Mouse (Mus musculus) gastrocnemius, postnatal 10 days (tissue): ENCODE results near the gene Gpc6. TPM values are rescaled to one million over a fixed set of nuclear protein-coding genes. Genes with fewer than 3 reads are reported as not detected.

Experiments used
- DNase-seq: peaks from one replicate; pipeline ENCODE4 v3.0.0; 2021; ENCODE audit warnings: mixed read lengths
- total RNA-seq, 2 experiments: library from RNA; stranded (reverse); gene quantifications; 2 replicates each; pipeline ENCODE4 v1.2.3; 2021

Gpc6 gene
- total RNA-seq, 2 experiments from 2014 or later, result 14.4 to 17.5 TPM

GRCm38 (mm10) chr14:117473378-117473777 is 548.3 kb downstream of the Gpc6 start:
- DNase-seq, result no peak

- no peak for DNase-seq
These were observed 553.8 kb downstream of the Gpc6 start for GRCm38 (mm10) chr14:117478879-117479278.

- DNase-seq, result no peak
These were observed 562.1 kb downstream of the Gpc6 start for GRCm38 (mm10) chr14:117487161-117487754.

- no peak for DNase-seq
These were observed 565.4 kb downstream of the Gpc6 start for GRCm38 (mm10) chr14:117490469-117490868.

- DNase-seq, result no peak
These were observed 570.0 kb downstream of the Gpc6 start for GRCm38 (mm10) chr14:117495118-117495517.

GRCm38 (mm10) chr14:117498785-117499184 is 573.7 kb downstream of the Gpc6 start:
- DNase-seq, result no peak

GRCm38 (mm10) chr14:117499354-117499753 is 574.2 kb downstream of the Gpc6 start:
- no peak for DNase-seq

GRCm38 (mm10) chr14:117514829-117515228 is 589.7 kb downstream of the Gpc6 start:
- DNase-seq, result no peak

GRCm38 (mm10) chr14:117519574-117519973 is 594.5 kb downstream of the Gpc6 start:
- no peak for DNase-seq

GRCm38 (mm10) chr14:117520706-117521105 is 595.6 kb downstream of the Gpc6 start:
- no peak for DNase-seq

GRCm38 (mm10) chr14:117525133-117525532 is 600.0 kb downstream of the Gpc6 start:
- DNase-seq, result no peak

- DNase-seq, result no peak
These were observed 601.9 kb downstream of the Gpc6 start for GRCm38 (mm10) chr14:117527053-117527452.

GRCm38 (mm10) chr14:117529439-117529838 is 604.3 kb downstream of the Gpc6 start:
- DNase-seq, result no peak

- no peak for DNase-seq
These were observed 627.7 kb downstream of the Gpc6 start for GRCm38 (mm10) chr14:117552776-117553175.

GRCm38 (mm10) chr14:117556715-117557320 is 631.7 kb downstream of the Gpc6 start:
- DNase-seq, result no peak

- no peak for DNase-seq
These were observed 637.0 kb downstream of the Gpc6 start for GRCm38 (mm10) chr14:117562146-117562545.

- no peak for DNase-seq
These were observed 644.2 kb downstream of the Gpc6 start for GRCm38 (mm10) chr14:117569278-117569677.

GRCm38 (mm10) chr14:117572213-117572612 is 647.1 kb downstream of the Gpc6 start:
- DNase-seq, result peak; percentile 9

GRCm38 (mm10) chr14:117574216-117574615 is 649.1 kb downstream of the Gpc6 start:
- peak; percentile 14 for DNase-seq

- no peak for DNase-seq
These were observed 656.6 kb downstream of the Gpc6 start for GRCm38 (mm10) chr14:117581740-117582139.

GRCm38 (mm10) chr14:117599758-117600157 is 674.6 kb downstream of the Gpc6 start:
- no peak for DNase-seq

GRCm38 (mm10) chr14:117603837-117604236 is 678.7 kb downstream of the Gpc6 start:
- no peak for DNase-seq

- DNase-seq, result no peak
These were observed 680.6 kb downstream of the Gpc6 start for GRCm38 (mm10) chr14:117605750-117606149.

- DNase-seq, result no peak
These were observed 686.0 kb downstream of the Gpc6 start for GRCm38 (mm10) chr14:117611113-117611512.
